Mouse (Mus musculus) MEL (cell line): ENCODE results near the gene Spo11.

Experiments used
- CTCF ChIP-seq, 3 experiments: IDR thresholded peaks in 2 of 3; conservative IDR thresholded peaks in 1 of 3; 2 replicates each; pipeline ENCODE4 v1.5.1; 2011 to 2012; ENCODE audit warnings: low read length in 3 of 3, low read depth in 2 of 3, mild to moderate bottlenecking in 2 of 3, improper control_type of control experiment in 1 of 3, inconsistent platforms in 1 of 3, mixed read lengths in 1 of 3, moderate library complexity in 1 of 3; ENCODE audit not compliant: control insufficient read depth in 1 of 3, insufficient read depth in 1 of 3, poor library complexity in 1 of 3, severe bottlenecking in 1 of 3
- E2F4 ChIP-seq: IDR thresholded peaks from 2 replicates; pipeline ENCODE4 v1.6.1; 2011; ENCODE audit warnings: low read depth, low read length, improper control_type of control experiment, borderline replicate concordance
- ELF1 ChIP-seq: IDR thresholded peaks from 2 replicates; pipeline ENCODE4 v1.6.1; 2014; ENCODE audit warnings: low read depth, mild to moderate bottlenecking, inconsistent platforms, low read length, improper control_type of control experiment, moderate library complexity
- EP300 ChIP-seq, 2 experiments: IDR thresholded peaks; 2 replicates each; pipeline ENCODE4 v1.6.1; 2011; ENCODE audit warnings: improper control_type of control experiment in 2 of 2, low read length in 2 of 2, low read depth in 1 of 2, mild to moderate bottlenecking in 1 of 2
- GATA1 ChIP-seq: IDR thresholded peaks from 2 replicates; pipeline ENCODE4 v1.6.1; 2011; ENCODE audit warnings: low read depth, low read length, improper control_type of control experiment
- MAX ChIP-seq: IDR thresholded peaks from 2 replicates; pipeline ENCODE4 v1.6.1; 2011; ENCODE audit warnings: low read length, improper control_type of control experiment
- MEF2A ChIP-seq: IDR thresholded peaks from 2 replicates; pipeline ENCODE4 v1.6.1; 2014; ENCODE audit warnings: low read depth, mild to moderate bottlenecking, inconsistent platforms, low read length, improper control_type of control experiment; ENCODE audit not compliant: poor library complexity, insufficient replicate concordance, severe bottlenecking; ENCODE audit errors: extremely low read depth
- POLR2A ChIP-seq, 2 experiments: IDR thresholded peaks; 2 replicates each; pipeline ENCODE4 v1.6.1; 2011 to 2012; ENCODE audit warnings: low read length in 2 of 2, mild to moderate bottlenecking in 2 of 2, control low read depth in 1 of 2, improper control_type of control experiment in 1 of 2, low read depth in 1 of 2, moderate library complexity in 1 of 2; ENCODE audit not compliant: control insufficient read depth in 1 of 2, insufficient read depth in 1 of 2, poor library complexity in 1 of 2
- POLR2AphosphoS2 ChIP-seq: IDR thresholded peaks from 2 replicates; pipeline ENCODE4 v1.6.1; 2011; ENCODE audit warnings: low read length, improper control_type of control experiment
- RAD21 ChIP-seq: IDR thresholded peaks from 2 replicates; pipeline ENCODE4 v1.6.1; 2011; ENCODE audit warnings: mild to moderate bottlenecking, low read depth, low read length, improper control_type of control experiment
- RCOR1 ChIP-seq: IDR thresholded peaks from 2 replicates; pipeline ENCODE4 v1.6.1; 2012; ENCODE audit warnings: low read depth, mild to moderate bottlenecking, inconsistent platforms, low read length, improper control_type of control experiment
- USF1 ChIP-seq: IDR thresholded peaks from 2 replicates; pipeline ENCODE4 v1.6.1; 2014; ENCODE audit warnings: low read depth, mild to moderate bottlenecking, inconsistent platforms, low read length, improper control_type of control experiment, moderate library complexity
- ZC3H11A ChIP-seq: IDR thresholded peaks from 2 replicates; pipeline ENCODE4 v1.6.1; 2012; ENCODE audit warnings: low read depth, mild to moderate bottlenecking, inconsistent platforms, low read length, improper control_type of control experiment
- ZNF384 ChIP-seq: IDR thresholded peaks from 2 replicates; pipeline ENCODE4 v1.6.1; 2012; ENCODE audit warnings: low read depth, mild to moderate bottlenecking, inconsistent platforms, low read length, improper control_type of control experiment

- TF ChIP-seq CTCF (IDR thresholded peaks at IDR 0.05 in 2 of 3, conservative IDR thresholded peaks at IDR 0.05 in 1 of 3; ENCODE audit: control insufficient read depth in 1 of 3, insufficient read depth in 1 of 3, low read depth in 2 of 3, low read length in 3 of 3, poor library complexity in 1 of 3, severe bottlenecking in 1 of 3) (no peak), GATA1 (no peak), RCOR1 (no peak), EP300 (IDR thresholded peaks at IDR 0.05; ENCODE audit: low read depth in 1 of 2, low read length in 2 of 2) (no peak), E2F4 (no peak), ZNF384 (no peak), MEF2A (no peak), POLR2A (IDR thresholded peaks at IDR 0.05; ENCODE audit: control insufficient read depth in 1 of 2, insufficient read depth in 1 of 2, low read depth in 1 of 2, low read length in 2 of 2, poor library complexity in 1 of 2) (no peak), USF1 (no peak), ZC3H11A (no peak), POLR2AphosphoS2 (no peak), ELF1 (no peak), RAD21 (no peak), MAX (no peak)
Measured at GRCm38 (mm10) chr2:172934891-172935740, 42.4 kb upstream of the Spo11 start.
